Mouse (Mus musculus) gastrocnemius, postnatal 10 days (tissue): ENCODE measurements around the gene Apip. TPM values are rescaled to one million over a fixed set of nuclear protein-coding genes. Genes with fewer than 3 reads are reported as not detected.

Experiments used
- DNase-seq: peaks from one replicate; pipeline ENCODE4 v3.0.0; 2021; ENCODE audit warnings: mixed read lengths
- long read RNA-seq, 2 experiments: library from polyadenylated mRNA; stranded (forward); transcript quantifications; one replicate each; pipeline ENCODE4 v2.0.0; 2021
- total RNA-seq, 2 experiments: library from RNA; stranded (reverse); gene quantifications; 2 replicates each; pipeline ENCODE4 v1.2.3; 2021

Gene Apip
- 10 to 100 TPM; 33.5 to 38.1 TPM for total RNA-seq
- long read RNA-seq, experiment 1, transcript Apip-201 (7 exons, 919 nt) = major isoform, 14 of 22 reads
- long read RNA-seq, experiment 1, partial matches to known transcripts = 7 of 22 reads
- long read RNA-seq, experiment 1, other reads (novel, unspliced or antisense) = 1 of 22 reads
- long read RNA-seq, experiment 2, transcript Apip-201 (7 exons, 919 nt) = major isoform, 13 of 23 reads
- long read RNA-seq, experiment 2, partial matches to known transcripts = 8 of 23 reads
- long read RNA-seq, experiment 2, other reads (novel, unspliced or antisense) = 1 of 23 reads

GRCm38 (mm10) chr2:103073219-103073982 lies at the start of gene Apip, which contains the start of gene Pdhx:
Gene Apip, plus strand, starts transcription at chr2:103073675.
Gene Pdhx, minus strand, starts transcription at chr2:103073513.
- DNase-seq = peak; percentile 100

DNA sequence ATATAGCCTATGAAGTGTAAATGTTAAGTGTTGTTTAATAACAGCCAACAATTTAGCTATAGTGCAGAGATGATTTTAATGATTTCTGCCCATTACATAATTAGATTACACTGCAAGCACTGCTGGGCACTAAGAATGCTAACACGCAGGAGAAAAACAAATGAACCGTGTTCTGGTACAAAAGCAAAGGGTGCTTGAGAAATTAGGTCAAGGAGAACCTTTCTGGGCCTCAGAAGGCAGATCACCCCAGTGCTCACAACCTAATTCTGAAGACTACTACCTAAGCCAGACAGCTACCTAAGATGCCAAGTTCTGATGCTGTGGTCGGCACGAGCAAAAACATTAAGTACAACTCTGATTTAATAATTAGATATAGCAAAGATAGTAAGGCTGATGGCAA lies 35.6 kb upstream of the Apip start:
- DNase-seq = no peak

- peak; percentile 37 for DNase-seq
These were observed 32.6 kb upstream of the Apip start for GRCm38 (mm10) chr2:103040896-103041295.

GRCm38 (mm10) chr2:103045286-103045685 lies 28.2 kb upstream of the Apip start:
- DNase-seq = no peak

GRCm38 (mm10) chr2:103051937-103052893 lies 21.3 kb upstream of the Apip start:
- no peak for DNase-seq

DNA sequence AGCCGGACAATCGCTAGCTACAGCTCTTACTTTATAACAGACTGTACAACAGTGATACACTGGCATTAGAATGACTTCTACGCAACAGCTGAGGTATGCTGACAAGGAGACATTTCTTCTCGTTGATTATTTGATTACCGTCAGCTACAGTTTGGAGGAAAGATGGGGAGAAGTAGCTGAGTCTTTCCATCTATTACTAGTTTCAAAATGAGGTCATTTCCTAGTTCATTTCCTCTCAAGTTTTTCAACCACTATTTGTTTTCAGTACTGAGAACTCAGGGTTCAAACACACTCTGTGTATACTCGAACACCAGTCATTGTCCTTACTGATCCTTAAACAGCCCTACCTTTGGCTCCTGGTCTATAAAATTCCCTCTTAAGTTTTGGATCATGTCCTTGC lies 17.7 kb upstream of the Apip start:
- DNase-seq = no peak

GRCm38 (mm10) chr2:103058266-103058665 lies 15.2 kb upstream of the Apip start:
- no peak for DNase-seq

DNA sequence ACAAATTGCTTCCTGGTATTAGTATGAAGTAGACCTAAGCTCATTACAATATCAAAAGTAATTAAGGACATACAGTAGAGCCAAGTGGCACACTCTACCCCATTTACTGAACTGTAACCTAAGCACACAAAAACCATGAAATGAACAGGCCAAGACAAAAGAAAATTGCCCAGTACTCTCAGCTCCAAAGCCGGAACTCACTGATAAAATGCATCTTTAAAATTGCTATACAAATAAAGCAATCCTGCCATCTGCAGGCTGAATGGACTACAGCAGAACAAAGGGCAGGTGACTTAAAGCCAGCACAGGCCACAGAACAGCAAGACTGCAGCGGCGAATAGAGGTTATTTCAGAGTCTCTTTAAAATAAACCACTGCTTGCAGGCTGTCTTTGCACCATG lies 10.6 kb upstream of the Apip start:
- DNase-seq = peak; percentile 22

DNA sequence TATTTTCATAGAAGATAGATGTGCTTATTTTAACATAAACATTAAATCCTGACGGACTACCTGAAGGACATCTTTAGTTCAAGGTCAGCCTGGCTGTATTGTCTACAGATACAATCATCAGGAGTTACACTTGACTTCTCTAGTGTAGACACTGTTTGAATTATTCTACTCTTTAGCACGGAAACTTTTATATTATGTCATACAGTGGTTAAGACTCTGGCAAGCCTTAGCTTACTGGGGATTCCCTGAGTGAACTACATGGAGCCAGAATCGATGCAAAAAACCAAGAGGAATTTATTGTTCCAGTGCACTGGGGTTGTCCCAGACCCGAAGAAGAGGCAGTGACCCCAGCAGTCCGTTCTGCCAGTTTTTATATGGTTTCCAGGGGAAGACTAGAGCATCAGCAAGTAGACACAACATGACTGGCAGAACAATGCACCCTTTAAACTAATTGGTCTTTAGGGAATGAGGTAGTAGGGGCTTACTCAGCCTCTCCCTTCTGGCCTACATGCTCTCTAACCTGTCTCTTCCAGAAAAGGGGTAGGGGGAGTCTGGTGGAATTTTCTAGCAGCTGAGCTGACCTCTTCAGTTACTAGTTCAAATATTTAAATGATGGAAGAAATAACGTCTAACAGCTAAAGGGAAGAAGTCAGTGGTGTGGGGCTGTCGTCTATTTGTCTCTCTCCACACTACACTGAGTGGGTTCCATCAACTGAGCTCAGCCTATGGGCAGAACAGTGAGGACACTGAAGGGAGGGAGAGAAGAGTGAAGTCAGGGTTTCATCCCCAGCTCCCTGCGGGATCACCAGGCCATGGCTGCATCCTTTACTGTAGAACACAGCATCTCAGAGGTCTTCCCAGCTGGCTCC lies 6.6 kb upstream of the Apip start:
- no peak for DNase-seq

DNA sequence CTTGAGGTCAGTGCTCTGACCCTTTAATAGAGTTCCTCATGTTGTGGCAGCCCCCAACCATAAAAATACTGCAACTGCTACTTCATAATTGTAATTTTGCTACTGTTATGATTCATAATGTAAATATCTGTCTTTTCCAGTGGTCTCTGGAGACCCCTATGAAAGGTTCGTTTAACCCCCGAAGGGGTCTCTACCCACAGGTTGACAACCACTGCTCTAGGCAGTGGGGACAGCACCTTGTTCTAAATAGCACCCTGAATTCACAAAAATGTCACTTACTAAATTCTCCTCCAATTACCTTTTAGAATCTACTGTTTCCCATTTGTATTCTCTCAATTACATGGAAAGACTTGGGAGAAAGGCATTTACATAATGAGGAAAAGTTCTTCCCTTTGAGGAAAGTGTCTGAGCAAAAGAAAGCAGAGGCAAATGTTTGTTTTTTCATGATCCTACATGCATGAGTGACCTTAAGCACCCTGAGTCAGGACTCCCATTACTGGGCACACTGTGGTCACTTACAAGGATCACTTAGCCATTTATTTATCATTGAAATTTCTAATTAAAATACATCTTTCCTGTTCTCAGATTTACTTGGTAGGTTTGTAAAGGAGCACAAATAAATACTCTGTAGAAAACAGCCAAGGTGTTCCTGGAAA lies 5.8 kb upstream of the Apip start:
- DNase-seq = no peak

DNA sequence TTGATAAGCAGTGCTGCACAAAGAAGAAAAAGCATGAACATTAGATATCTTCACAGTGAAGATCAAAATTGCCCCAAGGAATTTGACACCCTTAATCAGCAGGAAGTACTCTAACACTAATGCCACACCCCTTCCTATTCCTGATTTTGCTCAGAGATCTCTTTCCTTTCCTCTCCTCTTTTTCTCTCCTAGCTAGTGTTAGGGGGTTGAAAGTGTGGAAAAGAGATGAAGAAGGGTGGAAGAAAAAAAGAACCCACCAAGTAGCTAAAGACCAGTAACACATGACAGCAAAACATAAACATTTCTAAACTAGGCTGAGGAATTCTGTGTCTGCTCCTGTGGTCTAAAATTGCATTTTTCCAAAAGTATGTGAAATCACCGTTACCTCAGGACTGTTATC lies 4.9 kb upstream of the Apip start:
- no peak for DNase-seq

- no peak for DNase-seq
These were observed 3.6 kb upstream of the Apip start for GRCm38 (mm10) chr2:103069752-103070405.

DNA sequence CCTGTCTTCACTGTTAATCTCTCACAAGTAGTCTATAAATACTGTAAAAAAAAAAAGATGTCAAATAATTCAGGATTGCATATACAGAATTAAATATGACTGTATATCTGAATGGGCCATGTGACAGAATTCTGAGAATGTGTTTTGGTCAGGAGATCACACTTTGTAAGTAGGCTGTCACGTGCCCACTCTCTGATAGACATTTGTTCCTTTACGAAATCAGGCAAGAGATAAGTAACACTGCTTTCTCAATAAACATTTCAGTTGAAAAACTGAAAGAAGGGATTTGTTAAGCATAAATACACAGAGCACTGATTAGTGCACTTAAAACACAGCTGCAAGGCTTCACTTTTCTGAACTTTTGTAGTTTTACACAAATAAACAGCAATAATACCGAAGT lies 2.9 kb upstream of the Apip start:
- no peak for DNase-seq

- DNase-seq = no peak
These were observed 7.6 kb downstream of the Apip start for GRCm38 (mm10) chr2:103081117-103081516.

- DNase-seq = no peak
These were observed 8.2 kb downstream of the Apip start for GRCm38 (mm10) chr2:103081706-103082105.

DNA sequence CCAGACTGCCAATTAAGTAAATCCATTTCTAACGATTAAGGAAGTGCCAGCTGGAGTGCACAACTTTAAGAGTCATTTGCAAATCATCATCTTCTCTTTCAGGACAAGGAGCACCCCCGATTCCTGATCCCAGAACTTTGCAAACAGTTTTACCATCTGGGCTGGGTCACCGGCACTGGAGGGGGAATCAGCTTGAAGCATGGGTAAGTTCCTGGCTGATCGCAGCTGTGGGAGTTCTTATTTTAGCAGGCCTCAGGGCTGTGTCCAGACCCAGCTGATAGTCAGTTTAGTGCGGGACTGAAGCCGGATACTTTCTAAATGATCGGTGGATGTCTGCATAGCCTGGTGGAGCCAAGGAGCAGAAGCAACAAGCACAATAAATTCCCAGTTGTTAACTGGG lies 9.4 kb downstream of the Apip start:
- DNase-seq = no peak

DNA sequence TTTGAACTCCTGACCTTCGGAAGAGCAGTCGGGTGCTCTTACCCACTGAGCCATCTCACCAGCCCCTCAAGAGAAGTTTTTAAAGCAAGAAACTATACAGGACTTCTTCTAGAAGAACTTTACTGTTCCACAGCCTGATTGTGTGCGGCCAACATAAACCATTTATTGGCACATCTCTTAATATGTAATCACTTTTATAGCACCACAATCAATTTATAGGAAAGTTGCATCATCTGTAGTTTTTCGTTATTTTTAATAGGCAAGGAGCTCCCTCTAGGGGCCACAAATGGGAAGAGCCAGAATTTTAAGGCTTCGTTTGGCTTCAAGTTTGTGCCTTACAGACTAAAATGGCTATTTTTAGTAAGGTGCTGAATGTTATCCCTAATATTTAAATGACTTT lies 11.0 kb downstream of the Apip start:
- DNase-seq = no peak

GRCm38 (mm10) chr2:103085633-103086032 lies 12.2 kb downstream of the Apip start:
- DNase-seq = no peak

GRCm38 (mm10) chr2:103086432-103086831 lies 13.0 kb downstream of the Apip start:
- no peak for DNase-seq

DNA sequence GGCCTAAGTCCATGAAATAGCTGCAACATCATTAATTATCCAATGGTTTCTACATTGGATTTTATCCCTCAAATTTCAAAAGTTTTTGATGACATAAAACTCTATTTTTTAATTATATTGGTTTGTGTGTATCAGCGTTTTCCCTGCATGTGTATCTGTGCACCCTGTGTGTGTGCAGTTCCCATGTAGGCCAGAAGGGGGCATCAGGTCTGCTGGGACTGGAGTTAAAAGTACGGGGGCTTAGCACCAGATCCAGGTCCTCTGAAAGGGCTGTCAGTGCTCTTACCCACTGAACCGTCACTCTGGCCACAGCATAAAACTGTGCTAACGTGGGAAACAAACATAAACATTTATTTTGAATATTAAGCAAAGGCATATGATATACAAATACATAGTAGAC lies 14.6 kb downstream of the Apip start:
- no peak for DNase-seq

- DNase-seq = no peak
These were observed 16.0 kb downstream of the Apip start for GRCm38 (mm10) chr2:103089521-103089920.
